Mouse (Mus musculus): ENCODE measurements at regions not wholly inside any gene's neighbourhood (a gene's known extent, or its start where the extent isn't known, plus 50 kb on each side); places are given as distances from the start of the nearest gene placed in this dataset.

DNA sequence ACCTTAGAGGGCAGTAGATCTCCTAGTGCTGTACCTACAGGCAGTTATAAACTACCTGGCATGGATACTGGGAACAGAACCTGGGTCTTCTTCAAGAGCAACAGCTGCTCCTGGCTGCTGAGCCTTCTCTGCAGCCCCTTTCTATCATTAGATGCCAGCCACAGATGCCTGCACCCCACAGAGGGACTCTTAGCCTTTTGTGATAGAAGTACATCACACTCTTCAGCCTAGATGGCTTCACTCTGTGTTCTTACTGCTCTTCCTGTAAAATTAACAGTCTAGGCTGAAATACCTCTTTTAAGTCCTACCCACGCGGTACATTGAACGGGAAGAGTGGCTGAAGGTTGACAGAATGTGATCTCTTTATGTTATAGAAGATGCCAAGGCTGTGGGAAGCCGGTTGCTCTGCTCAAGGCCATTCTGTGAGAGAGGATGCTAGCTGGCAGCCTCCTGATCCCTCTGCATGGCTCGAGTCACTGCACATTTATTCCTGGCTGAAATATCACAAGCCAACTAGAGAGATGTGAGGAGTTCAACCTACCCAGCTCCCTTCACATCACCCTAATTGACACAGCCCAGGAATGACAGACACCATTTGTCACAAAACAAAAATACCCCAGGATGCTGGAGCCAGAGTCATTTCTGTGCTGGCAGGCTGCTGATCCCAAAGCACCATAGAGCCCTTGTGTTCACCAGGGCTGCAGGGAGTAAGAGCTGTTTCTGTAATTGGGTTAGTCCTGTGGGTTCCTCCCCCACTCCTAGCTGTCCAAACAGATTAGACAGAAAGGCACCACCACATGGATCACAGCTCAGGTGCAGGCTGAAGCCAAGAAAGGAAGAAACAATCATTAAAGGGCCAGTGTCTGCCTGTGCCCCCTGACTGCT, 162.5 kb downstream of the B3gnt2 start:
- Histone ChIP-seq H3K27me3 (ENCODE audit: insufficient read depth, low read length) (no peaks in the 10 kb centered on the region), H3K9me3 (ENCODE audit: low read depth, low read length) (no peaks in the 10 kb centered on the region), H3K9ac (no peak overlapping the region), H3K4me3 (ENCODE audit: low read depth, low read length) (no peak overlapping the region), H3K4me1 (ENCODE audit: insufficient read depth) (no peaks in the 10 kb centered on the region; the same call in 1 of the 2 replicates), H3K4me2 (no peak overlapping the region), H3K36me3 (ENCODE audit: insufficient read depth) (no peaks in the 10 kb centered on the region), H3K27ac (ENCODE audit: low read depth) (no peak overlapping the region)
- TF ChIP-seq CTCF (IDR thresholded peaks at IDR 0.05; ENCODE audit: low read depth), result no peak
- ATAC-seq (ENCODE audit: insufficient read depth), result no peak
- WGBS, result 62% methylated on average over 5 of the region's 5 CpGs
- DNase-seq, result no peak

DNA sequence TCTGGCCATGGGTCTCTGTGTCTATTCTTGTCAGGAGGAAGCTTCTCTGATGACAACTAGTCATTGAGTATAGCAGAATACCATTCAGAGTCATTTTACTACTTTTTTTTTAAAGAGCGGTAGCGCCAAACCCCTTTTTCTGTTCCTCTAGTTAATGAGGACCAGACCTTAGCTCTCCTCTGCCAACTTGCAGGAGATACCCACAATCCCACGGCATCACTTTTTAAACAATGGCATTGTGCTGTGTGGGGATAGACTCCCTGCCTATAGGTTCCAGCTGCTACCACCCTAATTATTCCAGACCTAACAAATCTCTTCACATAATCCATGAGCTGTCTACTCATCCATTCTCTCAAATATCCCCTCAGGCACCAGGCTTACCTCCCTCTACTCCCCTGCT, 154.7 kb downstream of the B3gnt2 start:
- WGBS, result 87% methylated on average over 3 of the region's 3 CpGs
- no peaks in the 10 kb centered on the region for H3K36me3 ChIP-seq (ENCODE audit: insufficient read depth)
- no peaks in the 10 kb centered on the region for H3K9me3 ChIP-seq (ENCODE audit: low read depth, low read length)
- no peak for ATAC-seq (ENCODE audit: insufficient read depth)
- no peaks in the 10 kb centered on the region for H3K27me3 ChIP-seq (ENCODE audit: insufficient read depth, low read length)
- H3K4me1 ChIP-seq (ENCODE audit: insufficient read depth), result no peaks in the 10 kb centered on the region
- no peak overlapping the region for H3K9ac ChIP-seq
- TF ChIP-seq CTCF (IDR thresholded peaks at IDR 0.05; ENCODE audit: low read depth), result no peak
- no peak overlapping the region for H3K4me2 ChIP-seq
- no peak overlapping the region for H3K27ac ChIP-seq (ENCODE audit: low read depth)
- H3K4me3 ChIP-seq (ENCODE audit: low read depth, low read length), result no peak overlapping the region
- DNase-seq, result no peak

All from lung, embryonic 14.5 days (tissue).